Mouse (Mus musculus) forebrain, postnatal 0 days (tissue): Measurements from ENCODE around the gene Afap1. TPM values are rescaled to one million over a fixed set of nuclear protein-coding genes. Genes with fewer than 3 reads are reported as not detected.

Source experiments
- ATAC-seq: fragments of 200-750 bp; cut with Nextera tagmentation; 2 replicates; pipeline ENCODE4 v1.8.0; 2017; ENCODE audit warnings: mild to moderate bottlenecking, moderate library complexity
- DNase-seq: peaks from one replicate; pipeline ENCODE4 v3.0.0-alpha.2; 2015
- H3K27ac ChIP-seq: fragments of 300-500 bp; sonication (generic); 2 replicates; pipeline ENCODE4 v1.5.1; 2014; ENCODE audit warnings: low read depth, mild to moderate bottlenecking, antibody characterized with exemption, low read length, moderate library complexity, mixed read lengths
- H3K27me3 ChIP-seq: fragments of 300-500 bp; sonication (generic); 2 replicates; pipeline ENCODE4 v1.6.1; 2014; ENCODE audit warnings: mild to moderate bottlenecking, low read length, mixed read lengths; ENCODE audit not compliant: insufficient read depth
- H3K36me3 ChIP-seq: fragments of 300-500 bp; sonication (generic); 2 replicates; pipeline ENCODE4 v1.6.1; 2014; ENCODE audit warnings: mild to moderate bottlenecking, moderate library complexity; ENCODE audit not compliant: insufficient read depth
- H3K4me1 ChIP-seq: fragments of 300-500 bp; sonication (generic); 2 replicates; pipeline ENCODE4 v1.6.1; 2014; ENCODE audit warnings: antibody characterized with exemption; ENCODE audit not compliant: insufficient read depth
- H3K4me2 ChIP-seq: fragments of 300-500 bp; sonication (generic); 2 replicates; pipeline ENCODE4 v1.6.1; 2014; ENCODE audit warnings: low read depth, mild to moderate bottlenecking, moderate library complexity
- H3K4me3 ChIP-seq: fragments of 300-500 bp; sonication (generic); 2 replicates; pipeline ENCODE4 v1.5.1; 2014; ENCODE audit warnings: low read depth, low read length, mixed read lengths
- H3K9ac ChIP-seq: fragments of 300-500 bp; sonication (generic); 2 replicates; pipeline ENCODE4 v1.6.1; 2014; ENCODE audit warnings: mild to moderate bottlenecking
- H3K9me3 ChIP-seq: fragments of 300-500 bp; sonication (generic); 2 replicates; pipeline ENCODE4 v1.6.1; 2016; ENCODE audit warnings: low read length
- CTCF ChIP-seq: sonication (generic); IDR thresholded peaks from 2 replicates; pipeline ENCODE4 v1.5.1; 2016; ENCODE audit warnings: antibody characterized with exemption, control low read depth, low read depth
- WGBS: fragments of 180-500 bp; shearing (Covaris S2); extraction: QIAGEN DNeasy Blood & Tissue Kit; methylation state at CpG from one replicate; pipeline ENCODE4 v1.1.7; 2014; 5-methylcytosine and 5-hydroxymethylcytosine counted together
- polyA plus RNA-seq: library from polyadenylated mRNA; unstranded; fragments of >200 nt; fragmentation: Nextera tagmentation; extraction: Ambion mirVana; gene quantifications from 2 replicates; pipeline ENCODE4 v1.2.1, GENCODE M21; 2015
- total RNA-seq: library from RNA; depleted of rRNA; stranded (reverse); fragments of >200 nt; gene quantifications from 2 replicates; pipeline ENCODE4 v1.2.3, GENCODE M21; 2014; rRNA removed

Gene Afap1
- total RNA-seq (44.2 and 48.2 TPM in 2 replicates), polyA plus RNA-seq (45.6 and 49.3 TPM in 2 replicates)

- Histone ChIP-seq H3K27me3 (no peaks in the 10 kb centered on the region), H3K36me3 (no peaks in the 10 kb centered on the region), H3K4me2 (peak within 1 kb of the TSS; percentile 84), H3K4me1 (peaks cover 8% of the 10 kb centered on the region), H3K9me3 (no peaks in the 10 kb centered on the region), H3K9ac (peak within 1 kb of the TSS; percentile 91), H3K4me3 (peak within 1 kb of the TSS; percentile 94), H3K27ac (peak within 1 kb of the TSS; percentile 79)
- DNase-seq (peak; percentile 99), ATAC-seq (peak; percentile 95)
- TF ChIP-seq CTCF = no peak
- WGBS = under 1% methylated on average over 49 of the region's 49 CpGs
Observed at GRCm38 (mm10) chr5:35893093-35893804, at the start of gene Afap1. Gene Afap1, plus strand, starts transcription at chr5:35893319.

GRCm38 (mm10) chr5:35851485-35851884 lies 41.6 kb upstream of the Afap1 start:
- H3K9ac ChIP-seq = no peak overlapping the region
- H3K4me1 ChIP-seq = no peaks in the 10 kb centered on the region
- no peaks in the 10 kb centered on the region for H3K27me3 ChIP-seq
- WGBS = 40% methylated on average over 5 of the region's 5 CpGs
- DNase-seq = no peak
- H3K36me3 ChIP-seq = no peaks in the 10 kb centered on the region; the same call in 1 of the 2 replicates
- ATAC-seq = no peak
- H3K4me2 ChIP-seq = no peak overlapping the region
- no peak overlapping the region for H3K27ac ChIP-seq
- H3K4me3 ChIP-seq = no peak overlapping the region
- H3K9me3 ChIP-seq = no peaks in the 10 kb centered on the region
- TF ChIP-seq CTCF = no peak

GRCm38 (mm10) chr5:35853463-35853862 lies 39.7 kb upstream of the Afap1 start:
- no peaks in the 10 kb centered on the region; the same call in 1 of the 2 replicates for H3K36me3 ChIP-seq
- no peak for TF ChIP-seq CTCF
- DNase-seq (peak; percentile 49), ATAC-seq (no peak)
- H3K27me3 ChIP-seq = no peaks in the 10 kb centered on the region
- H3K4me1 ChIP-seq = no peaks in the 10 kb centered on the region
- no peak overlapping the region for H3K4me2 ChIP-seq
- H3K27ac ChIP-seq = no peak overlapping the region
- no peak overlapping the region for H3K4me3 ChIP-seq
- no peaks in the 10 kb centered on the region for H3K9me3 ChIP-seq
- no peak overlapping the region for H3K9ac ChIP-seq
- 68% methylated on average over 4 of the region's 4 CpGs for WGBS

- H3K4me1 ChIP-seq = no peaks in the 10 kb centered on the region
- DNase-seq (no peak), ATAC-seq (no peak; the same call in 1 of the 2 replicates)
- H3K36me3 ChIP-seq = no peaks in the 10 kb centered on the region; the same call in 1 of the 2 replicates
- H3K4me3 ChIP-seq = no peak overlapping the region
- no peaks in the 10 kb centered on the region for H3K27me3 ChIP-seq
- WGBS = 16% methylated on average over 3 of the region's 3 CpGs
- no peak overlapping the region for H3K4me2 ChIP-seq
- no peak overlapping the region for H3K27ac ChIP-seq
- TF ChIP-seq CTCF = no peak
- H3K9me3 ChIP-seq = no peaks in the 10 kb centered on the region
- no peak overlapping the region for H3K9ac ChIP-seq
Observed at GRCm38 (mm10) chr5:35856245-35856644, 36.9 kb upstream of the Afap1 start.

GRCm38 (mm10) chr5:35858069-35858468 lies 35.0 kb upstream of the Afap1 start:
- no peak overlapping the region for H3K4me3 ChIP-seq
- no peaks in the 10 kb centered on the region for H3K9me3 ChIP-seq
- no peak overlapping the region for H3K4me2 ChIP-seq
- H3K4me1 ChIP-seq = no peaks in the 10 kb centered on the region
- H3K9ac ChIP-seq = no peak overlapping the region
- peak; percentile 95 for TF ChIP-seq CTCF
- 23% methylated on average over 6 of the region's 6 CpGs for WGBS
- H3K27ac ChIP-seq = no peak overlapping the region
- no peaks in the 10 kb centered on the region; the same call in 1 of the 2 replicates for H3K36me3 ChIP-seq
- peak; percentile 86 for DNase-seq
- ATAC-seq = peak; percentile 76
- H3K27me3 ChIP-seq = no peaks in the 10 kb centered on the region

DNA sequence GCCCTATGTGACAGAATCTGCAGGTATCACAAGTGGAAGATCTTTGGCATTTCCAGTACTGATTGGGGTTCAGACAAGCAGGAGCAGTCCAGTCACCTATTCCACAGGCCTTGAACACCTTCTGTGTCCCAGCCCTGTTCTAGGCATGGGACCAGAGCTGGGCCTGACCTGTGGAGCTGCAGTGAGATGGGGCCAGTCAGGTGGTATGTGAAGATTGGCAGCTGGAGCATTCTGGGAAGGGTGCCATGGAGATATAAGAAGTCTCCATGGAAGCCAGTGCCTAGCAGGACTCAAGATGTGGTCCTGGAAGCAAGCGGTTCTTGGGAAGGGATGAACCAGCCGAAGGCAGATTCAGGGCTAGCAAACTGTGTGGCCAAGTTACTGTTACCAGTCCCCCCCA lies 31.7 kb upstream of the Afap1 start:
- no peak overlapping the region for H3K9ac ChIP-seq
- no peak for DNase-seq
- 86% methylated on average over 2 of the region's 2 CpGs for WGBS
- H3K27ac ChIP-seq = no peak overlapping the region
- TF ChIP-seq CTCF = no peak
- ATAC-seq = no peak
- H3K4me1 ChIP-seq = no peaks in the 10 kb centered on the region
- H3K4me3 ChIP-seq = no peak overlapping the region
- H3K27me3 ChIP-seq = no peaks in the 10 kb centered on the region
- no peaks in the 10 kb centered on the region; the same call in 1 of the 2 replicates for H3K36me3 ChIP-seq
- no peak overlapping the region for H3K4me2 ChIP-seq
- H3K9me3 ChIP-seq = no peaks in the 10 kb centered on the region

DNA sequence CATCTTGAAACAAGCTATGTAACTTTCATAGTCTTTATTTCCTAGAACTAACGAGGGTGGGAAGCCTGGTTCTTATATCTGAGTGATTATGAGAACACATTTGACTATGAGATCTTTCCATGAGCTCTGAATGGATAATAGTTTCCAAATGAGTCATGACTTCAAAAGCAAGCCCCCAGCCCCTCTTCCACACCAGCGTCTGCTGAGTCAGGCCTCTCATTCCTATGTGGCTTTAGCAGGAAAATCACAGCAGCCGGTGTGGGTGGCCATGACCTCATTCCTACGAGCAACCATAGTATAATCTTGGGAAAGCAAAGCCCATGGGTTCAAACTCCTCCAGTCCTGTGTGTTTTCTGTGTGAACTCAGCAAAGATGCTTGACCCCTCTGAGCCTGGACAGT lies 23.1 kb upstream of the Afap1 start:
- TF ChIP-seq CTCF = no peak
- no peaks in the 10 kb centered on the region for H3K9me3 ChIP-seq
- H3K9ac ChIP-seq = no peak overlapping the region
- H3K27me3 ChIP-seq = no peaks in the 10 kb centered on the region
- no peaks in the 10 kb centered on the region for H3K36me3 ChIP-seq
- ATAC-seq (no peak), DNase-seq (no peak)
- H3K4me2 ChIP-seq = no peak overlapping the region
- H3K4me1 ChIP-seq = no peaks in the 10 kb centered on the region
- no peak overlapping the region for H3K27ac ChIP-seq
- no peak overlapping the region for H3K4me3 ChIP-seq
- 55% methylated on average over 4 of the region's 4 CpGs for WGBS
